15 mouse cellular contexts compared by ENCODE assay signal in genomic region chr5:134695082-134695481, GRCm38 (mm10). TPM values are rescaled to one million over a fixed set of nuclear protein-coding genes. Genes with fewer than 3 reads are reported as not detected.
DNase-seq lines count a peak whose midpoint lies in the region; ATAC-seq and TF ChIP-seq lines count a peak whose summit lies in the region.
"Had no signal": no experiment of that assay in that cellular context is flagged by ENCODE, and none has a peak within 500 bp of the region (broad histone marks: within the 10 kb centered on the region; RNA-seq: fewer than 3 reads in every experiment).

No protein-coding gene starts in this region.

- no peak for TF ChIP-seq EP300 in heart, adult 2 months (IDR thresholded peaks at IDR 0.05; ENCODE audit: insufficient read depth, low read depth, low read length)

- H3K4me2 ChIP-seq in lung, embryonic 16.5 days (ENCODE audit: low read depth, low read length), result no peak overlapping the region
- H3K4me2 ChIP-seq: heart, embryonic 13.5 days; liver, embryonic 15.5 days; midbrain, embryonic 15.5 days had no signal

- no peak for DNase-seq in heart, adult 2 months
- DNase-seq in heart, adult 11 months, result no peak
- no peak for DNase-seq in lung, postnatal 10 days
- DNase-seq in embryo, embryonic 10.5 days (ENCODE audit: low spot score), result peak; percentile 53
- DNase-seq in retina, postnatal 1 day, result peak; percentile 60
- no peak for DNase-seq in heart, adult 18-20 months
- DNase-seq: cerebellum, postnatal 10 days; kidney, postnatal 4 days; thymus, postnatal 14 days had no signal

- H3K4me3 ChIP-seq in heart, adult 2 months, result no peak overlapping the region
- no peak overlapping the region for H3K4me3 ChIP-seq in lung, embryonic 16.5 days (ENCODE audit: low read length)
- H3K4me3 ChIP-seq: heart, embryonic 13.5 days; left cerebral cortex, adult 2 months; liver, embryonic 15.5 days; midbrain, embryonic 15.5 days had no signal

- H3K4me1 ChIP-seq in heart, adult 2 months (ENCODE audit: control insufficient read depth, insufficient read depth, low read length), result no peaks in the 10 kb centered on the region
- H3K4me1 ChIP-seq in lung, embryonic 16.5 days (replicated peaks; ENCODE audit: control insufficient read depth, insufficient read depth, low read length), result no peaks in the 10 kb centered on the region
- H3K4me1 ChIP-seq: liver, embryonic 15.5 days; midbrain, embryonic 15.5 days had no signal

- intact Hi-C loops in heart, adult 2 months (cut with DNase I), result no loop called here

- peak; percentile 44 for ATAC-seq in lung, embryonic 16.5 days (ENCODE audit: low read depth)
- ATAC-seq in inflammation-experienced regulatory T-cells, adult 6 months, result no peak
- ATAC-seq: midbrain, embryonic 15.5 days had no signal

- WGBS in heart, adult 2 months, result 25% methylated on average over 2 of the region's 2 CpGs
- WGBS in lung, embryonic 16.5 days, result 11% methylated on average over 2 of the region's 2 CpGs

- H3K27me3 ChIP-seq in heart, adult 2 months (ENCODE audit: control insufficient read depth, insufficient read depth, low read length), result no peaks in the 10 kb centered on the region
- H3K27me3 ChIP-seq in lung, embryonic 16.5 days (ENCODE audit: control insufficient read depth, insufficient read depth, low read depth, low read length), result no peaks in the 10 kb centered on the region
- H3K27me3 ChIP-seq: heart, embryonic 13.5 days; midbrain, embryonic 15.5 days had no signal

- no peak overlapping the region for H3K27ac ChIP-seq in heart, adult 2 months
- peak overlapping the region; percentile 28; the same call in 1 of the 2 replicates for H3K27ac ChIP-seq in lung, embryonic 16.5 days (ENCODE audit: low read length)
- H3K27ac ChIP-seq: heart, embryonic 13.5 days; left cerebral cortex, adult 2 months; liver, embryonic 15.5 days; midbrain, embryonic 15.5 days had no signal

- H3K36me3 ChIP-seq in heart, adult 2 months (ENCODE audit: control insufficient read depth, insufficient read depth, low read length), result no peaks in the 10 kb centered on the region
- H3K36me3 ChIP-seq in lung, embryonic 16.5 days (ENCODE audit: control insufficient read depth, insufficient read depth, low read length), result no peaks in the 10 kb centered on the region
- H3K36me3 ChIP-seq: heart, embryonic 13.5 days; liver, embryonic 15.5 days; midbrain, embryonic 15.5 days had no signal

- no peak overlapping the region for H3K9ac ChIP-seq in heart, adult 2 months (ENCODE audit: low read depth, low read length)
- H3K9ac ChIP-seq in lung, embryonic 16.5 days (ENCODE audit: low read length), result no peak overlapping the region
- H3K9ac ChIP-seq: liver, embryonic 15.5 days; midbrain, embryonic 15.5 days had no signal

- H3K9me3 ChIP-seq in lung, embryonic 16.5 days (ENCODE audit: control insufficient read depth, low read length), result no peaks in the 10 kb centered on the region
- H3K9me3 ChIP-seq: heart, embryonic 13.5 days; liver, embryonic 15.5 days; midbrain, embryonic 15.5 days had no signal

- no peak for TF ChIP-seq POLR2A in heart, adult 2 months (IDR thresholded peaks at IDR 0.05; ENCODE audit: insufficient read depth, low read depth, low read length)

- no peaks in the 10 kb centered on the region for H3K79me2 ChIP-seq in heart, adult 2 months (replicated peaks; ENCODE audit: control insufficient read depth, insufficient read depth, low read length)

- TF ChIP-seq CTCF in heart, adult 2 months (IDR thresholded peaks at IDR 0.05), result peak; percentile 9; the same call in 1 of the 2 replicates

RNA-seq across cellular contexts. Expression of gene Limk1, which starts 6.7 kb away (rescaled TPM):
- 1 to 10 TPM; 4.0 to 5.0 TPM for total RNA-seq in heart, adult 2 months (2021)
- polyA plus RNA-seq in heart, adult 2 months (2012; rRNA removed), result 7.3 and 8.1 TPM in 2 replicates
- polyA plus RNA-seq in lung, embryonic 16.5 days (2015; fragmentation: Nextera tagmentation; extraction: Ambion mirVana), result 8.3 and 9.1 TPM in 2 replicates
- 1 to 10 TPM; 4.4 to 8.4 (median 7.1) TPM for polyA plus RNA-seq in inflammation-experienced regulatory T-cells, adult 6 months (2017; shearing (Covaris generic))
- 1 to 10 TPM; 4.3 to 5.1 TPM for total RNA-seq in heart, adult 18-20 months (2021)

RNA-seq across cellular contexts. Expression of gene Eln, which starts 52.0 kb away (rescaled TPM):
- total RNA-seq in heart, adult 2 months (2021), result 10 to 100 TPM; 33.5 to 49.9 TPM
- polyA plus RNA-seq in heart, adult 2 months (2012; rRNA removed), result 124 and 131 TPM in 2 replicates
- polyA plus RNA-seq in lung, embryonic 16.5 days (2015; fragmentation: Nextera tagmentation; extraction: Ambion mirVana), result 570 and 624 TPM in 2 replicates
- polyA plus RNA-seq in inflammation-experienced regulatory T-cells, adult 6 months (2017; shearing (Covaris generic)), result under 1 TPM in 1 of 3 experiments, not detected in 2; 0.19 TPM
- 10 to 100 TPM; 26.0 to 26.7 TPM for total RNA-seq in heart, adult 18-20 months (2021)

RNA-seq across cellular contexts. Expression of gene Eif4h, which starts 55.8 kb away (rescaled TPM):
- total RNA-seq in heart, adult 2 months (2021), result 100 to 1,000 TPM; 126 to 137 TPM
- polyA plus RNA-seq in heart, adult 2 months (2012; rRNA removed), result 131 and 179 TPM in 2 replicates
- 493 and 502 TPM in 2 replicates for polyA plus RNA-seq in lung, embryonic 16.5 days (2015; fragmentation: Nextera tagmentation; extraction: Ambion mirVana)
- 100 to 1,000 TPM in 1 of 3 experiments, 10 to 100 TPM in 2; 92.8 to 133 (median 95.4) TPM for polyA plus RNA-seq in inflammation-experienced regulatory T-cells, adult 6 months (2017; shearing (Covaris generic))
- 100 to 1,000 TPM; 132 to 136 TPM for total RNA-seq in heart, adult 18-20 months (2021)

Comparison
In these comparisons a context has a peak if more than half of its experiments do, and no peak if none do; other contexts are left out.
1. DNase-seq: peak in embryo, embryonic 10.5 days (single experiment) and retina, postnatal 1 day (single experiment); none in heart, adult 2 months (0 of 2), heart, adult 11 months (single experiment), lung, postnatal 10 days (single experiment) and heart, adult 18-20 months (0 of 2).
2. RNA of gene Eln, which starts 52.0 kb away (polyA plus RNA-seq): 570 to 624 TPM in lung, embryonic 16.5 days and 124 to 131 TPM in heart, adult 2 months; 0.19 TPM in inflammation-experienced regulatory T-cells, adult 6 months; every median in the first group is over 100 times any median in the second.